Mouse (Mus musculus): Measurements from ENCODE around the gene Gnptg.

DNA sequence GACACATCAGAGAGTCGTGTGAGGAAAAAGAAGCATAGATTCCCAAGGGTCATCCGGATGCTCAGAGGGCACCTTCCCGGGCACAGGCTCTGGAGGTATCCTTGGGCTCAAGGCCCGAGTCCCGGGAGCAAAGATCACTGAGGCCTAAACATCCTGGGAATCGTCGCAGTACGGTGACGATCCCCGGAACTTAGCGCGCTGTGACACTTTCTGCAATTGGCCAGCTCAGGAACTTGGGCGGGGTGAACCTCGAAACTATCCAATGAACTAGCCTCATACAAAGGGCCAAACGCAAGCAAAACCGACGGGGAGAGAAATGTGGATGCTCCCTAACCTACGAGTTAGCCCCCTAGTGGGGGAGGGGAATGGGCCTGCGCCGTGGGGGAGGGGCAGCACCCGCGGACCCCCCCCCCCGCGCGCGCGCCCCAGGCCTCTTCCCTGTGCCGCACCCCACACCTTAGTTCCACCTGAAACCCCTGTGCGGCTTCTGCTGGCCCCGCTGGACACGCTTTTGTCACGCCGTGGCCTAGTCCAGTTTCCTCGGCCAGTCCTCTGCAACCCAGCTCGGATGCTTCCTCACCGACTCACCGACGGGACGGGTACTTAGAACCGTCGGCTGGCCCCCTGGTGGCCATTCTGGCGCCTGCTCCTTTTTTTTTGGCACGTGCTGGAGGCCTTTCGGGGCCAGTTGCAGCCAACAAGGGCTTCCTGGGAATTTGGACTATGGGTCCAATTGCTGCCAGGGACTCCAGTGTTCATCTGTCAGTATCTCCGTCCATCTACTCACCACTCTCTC lies 34.0 kb upstream of the Gnptg start:
- TF ChIP-seq GATA1 (IDR thresholded peaks at IDR 0.05; ENCODE audit: borderline replicate concordance, low read length) (no peak), FLI1 (IDR thresholded peaks at IDR 0.05; ENCODE audit: low read length) (no peak)

Measured in megakaryocyte, embryonic 14.5 days (primary cell).